Mouse (Mus musculus): Measurements from ENCODE around the gene Arv1.

Arv1 gene

DNA sequence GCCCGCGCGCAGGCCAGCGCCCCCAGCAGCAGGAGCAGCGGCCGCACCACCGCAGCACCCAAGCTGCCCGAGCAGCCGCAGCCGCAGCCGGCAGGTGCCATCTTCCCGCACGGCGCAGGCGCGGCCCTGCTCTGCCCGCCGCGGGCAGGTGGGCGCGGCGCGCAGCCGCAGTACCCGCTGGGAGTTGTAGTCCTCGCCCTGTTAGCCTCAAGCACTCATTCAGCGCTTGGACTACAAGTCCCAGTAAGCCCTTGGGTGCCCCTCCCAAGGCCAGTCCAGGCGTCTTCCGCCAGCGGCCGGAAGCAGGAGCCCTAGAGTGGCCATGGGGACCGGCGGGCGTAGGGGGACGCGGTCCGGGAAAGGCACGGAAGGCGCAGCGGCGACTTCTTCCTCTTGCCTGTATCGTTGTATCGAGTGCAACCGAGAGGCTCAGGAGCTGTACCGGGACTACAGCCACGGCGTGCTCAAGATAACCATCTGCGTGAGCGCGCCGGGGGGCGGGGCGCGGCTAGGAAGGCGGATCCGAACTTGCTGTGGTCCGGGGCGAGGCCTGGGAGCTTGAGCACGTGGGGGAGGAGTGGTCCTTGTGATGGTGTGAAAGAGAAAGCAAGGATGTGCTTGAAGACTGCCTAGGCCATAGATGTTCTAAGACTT, at the start of gene Arv1, which contains the start of gene Ttc13:
Gene Arv1 (plus strand): TSS at position 278 of the 654 bp plus-strand sequence.
Gene Ttc13 (minus strand): TSS at position 122 of the 654 bp plus-strand sequence.
- peak; percentile 98 for DNase-seq

DNA sequence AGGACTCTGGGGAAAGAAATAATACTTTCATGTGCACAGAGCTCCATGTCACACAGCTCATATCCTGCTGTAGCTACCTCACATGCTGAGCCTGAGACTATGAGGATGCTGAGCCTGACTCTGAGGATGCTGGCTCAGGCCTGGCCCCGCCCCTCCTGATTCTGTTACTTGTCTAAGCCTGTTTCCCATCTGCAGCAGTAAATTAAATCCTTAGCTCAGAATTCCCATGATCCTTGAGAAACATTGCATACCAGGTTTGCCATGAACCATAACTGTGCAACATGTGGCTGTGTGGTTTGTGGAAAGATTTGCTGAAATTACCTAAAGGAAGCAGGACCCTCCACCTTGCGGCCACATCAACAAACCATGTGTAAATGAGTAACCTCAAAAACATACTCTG, 49.6 kb upstream of the Arv1 start:
- no peak for DNase-seq

DNA sequence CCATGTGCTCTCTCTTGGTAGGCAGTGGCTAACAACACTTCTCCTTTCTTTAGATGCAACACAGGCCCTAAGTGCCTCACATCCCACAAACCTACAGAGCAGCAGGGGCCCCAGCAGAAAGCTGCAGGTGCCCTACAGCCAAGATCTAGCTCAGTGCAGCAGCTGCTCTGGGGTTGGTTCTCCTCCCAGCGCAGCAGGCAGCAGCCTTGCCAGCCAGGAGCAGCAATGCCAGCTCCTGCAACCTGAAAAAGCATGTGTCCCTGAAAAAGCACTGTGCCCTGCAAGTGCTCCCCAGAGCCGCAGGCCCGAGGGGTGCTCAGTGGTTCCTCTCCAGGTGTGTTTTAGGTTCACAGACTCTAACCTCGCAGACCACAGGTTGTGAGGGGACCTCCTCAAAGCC, 45.3 kb upstream of the Arv1 start:
- DNase-seq: peak; percentile 88

DNA sequence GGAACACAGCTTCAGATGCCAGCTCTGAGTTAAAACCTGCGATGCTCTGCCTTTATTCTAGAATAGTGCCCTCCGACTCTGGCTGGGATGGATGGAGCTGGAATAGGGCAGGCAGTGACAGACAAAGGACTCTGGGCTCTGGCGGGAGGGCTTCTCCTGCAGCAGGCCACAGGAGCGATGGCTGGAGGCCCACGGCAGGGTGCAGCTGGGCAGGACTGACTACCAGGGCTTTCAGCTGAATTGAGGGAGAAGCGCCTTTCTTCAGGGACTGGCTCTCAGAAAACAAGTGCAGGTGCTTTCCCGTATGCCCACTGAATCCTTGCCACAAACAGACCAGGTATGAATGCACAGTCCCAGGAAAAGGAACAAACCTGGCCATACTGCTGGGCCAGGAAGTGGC, 44.9 kb upstream of the Arv1 start:
- no peak for DNase-seq

DNA sequence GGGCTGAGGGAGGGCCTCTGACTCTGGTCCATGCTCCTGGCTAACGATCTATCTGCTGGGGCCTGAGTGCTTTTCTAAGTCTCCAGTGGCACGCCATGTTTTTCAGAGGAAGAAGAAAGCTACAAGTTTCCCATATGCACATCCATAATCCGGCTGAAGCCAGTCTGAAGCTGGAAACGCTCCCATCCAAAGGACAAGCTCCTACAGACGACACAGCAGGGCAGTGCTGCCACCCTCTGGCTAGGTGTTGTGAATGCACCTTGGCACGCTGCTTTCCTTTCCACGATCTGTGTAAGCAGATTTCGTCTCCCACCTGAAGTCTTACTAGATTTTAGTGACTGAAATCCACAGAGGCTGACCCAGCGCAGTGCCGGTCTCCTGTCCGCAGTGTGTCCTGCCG, 44.5 kb upstream of the Arv1 start:
- DNase-seq: peak; percentile 93

DNA sequence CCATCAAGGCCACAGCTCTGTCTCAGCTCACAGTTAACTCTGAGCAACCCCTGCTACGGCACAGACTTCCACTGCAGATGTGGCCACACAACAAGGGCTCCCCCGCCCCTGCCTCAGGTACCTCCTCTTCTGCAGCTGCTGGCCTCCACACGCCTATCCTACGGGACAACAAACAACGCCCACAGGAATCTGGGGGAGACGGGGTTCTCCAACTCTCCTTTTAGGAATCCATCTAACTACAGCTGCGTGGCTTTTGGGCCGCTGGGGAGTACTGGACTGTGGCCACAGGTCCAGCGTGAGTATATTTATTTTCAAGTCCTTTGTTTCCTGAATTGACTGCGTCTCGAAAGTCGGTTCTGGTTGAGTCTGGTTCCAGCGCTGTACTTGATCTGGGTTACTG, 43.7 kb upstream of the Arv1 start:
- peak; percentile 45 for DNase-seq

DNA sequence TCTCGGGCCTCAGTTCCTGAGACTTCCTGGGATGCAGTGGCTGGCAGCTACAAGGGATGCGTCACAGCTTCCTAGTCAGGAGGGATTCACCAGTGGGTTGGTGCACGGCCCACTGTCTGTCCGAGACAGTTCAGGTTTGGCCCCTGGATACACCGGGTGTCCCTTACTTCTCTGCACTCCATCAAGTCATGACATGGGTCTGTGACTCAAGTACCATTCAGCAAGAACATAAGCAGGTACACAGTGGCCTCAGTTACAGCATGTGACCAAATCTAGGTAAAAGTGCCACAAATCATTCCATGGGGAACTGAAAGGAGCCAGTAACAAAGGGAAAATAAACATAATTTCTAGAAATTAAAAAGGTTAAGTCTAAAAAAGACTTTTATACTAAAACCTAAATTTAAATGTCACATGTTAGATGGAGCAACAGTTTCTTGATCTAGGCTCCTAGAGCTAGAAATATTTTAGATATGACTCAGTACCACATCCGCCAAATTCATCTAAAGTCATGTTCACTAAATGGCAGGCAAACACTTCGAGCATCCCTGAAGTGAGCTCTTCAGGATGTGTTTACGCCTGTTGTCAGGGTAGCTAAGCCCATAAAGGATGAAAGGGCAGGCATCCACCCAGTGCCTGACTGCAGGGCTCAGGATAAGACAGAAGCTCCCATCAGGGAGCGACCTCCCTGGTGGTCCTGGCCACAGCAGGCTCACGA, 40.7 kb upstream of the Arv1 start:
- DNase-seq: no peak

DNA sequence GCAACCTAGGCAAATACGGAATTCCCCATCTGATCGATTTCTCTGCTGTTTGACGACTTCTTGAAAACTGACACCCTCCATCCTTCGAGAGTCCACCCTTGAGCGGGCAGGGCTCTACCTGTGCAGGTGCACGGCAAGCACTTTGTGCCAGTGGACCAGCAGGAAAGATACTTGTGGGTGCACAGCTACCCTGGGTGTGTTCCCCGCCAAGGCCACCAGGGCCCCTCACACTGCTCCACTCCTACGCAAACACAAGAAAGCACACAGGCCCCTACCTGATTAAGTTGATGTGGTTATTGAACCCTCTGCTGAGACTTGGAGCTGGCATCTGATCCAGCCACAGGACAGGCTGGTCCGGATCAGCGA, 40.2 kb upstream of the Arv1 start:
- no peak for DNase-seq

DNA sequence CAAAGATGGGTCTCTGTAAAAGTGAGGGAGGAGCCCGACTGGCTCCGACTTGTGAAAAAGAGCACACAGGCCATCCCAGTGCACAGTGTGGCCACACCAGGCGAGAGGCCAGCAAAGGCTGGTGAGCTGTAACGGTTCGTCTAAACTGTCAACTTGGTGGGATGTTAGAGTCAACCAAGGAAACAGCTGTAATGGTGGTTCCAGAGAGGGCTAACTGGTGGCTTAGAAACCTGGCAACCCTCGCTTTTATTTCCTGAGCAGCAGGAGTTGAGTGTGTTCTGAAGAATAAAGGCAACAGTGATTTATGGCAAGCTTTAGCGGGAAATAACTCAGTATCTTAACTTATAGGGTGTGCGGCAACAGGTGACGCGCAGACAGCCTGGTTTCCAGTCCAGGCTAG, 39.7 kb upstream of the Arv1 start:
- DNase-seq: no peak

DNA sequence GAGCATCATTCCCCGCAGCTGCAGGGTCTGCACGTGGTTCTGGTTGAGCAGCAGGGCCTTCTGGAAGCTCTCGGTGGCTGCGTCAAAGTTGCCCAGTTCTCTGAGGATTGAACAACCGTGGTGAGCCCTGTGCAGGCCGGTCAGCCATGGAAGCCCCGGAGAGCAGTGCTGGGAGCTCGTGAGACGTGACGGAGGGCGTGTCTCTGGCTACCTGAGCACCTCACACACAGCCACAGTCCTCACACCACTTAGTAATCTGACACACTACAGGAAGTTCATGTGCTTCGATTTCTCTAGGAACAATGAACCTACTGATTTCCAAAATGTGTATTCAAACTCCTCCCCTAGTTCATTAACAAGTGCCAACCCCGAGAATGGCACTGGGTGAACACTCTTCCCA, 33.0 kb upstream of the Arv1 start:
- DNase-seq: no peak

DNA sequence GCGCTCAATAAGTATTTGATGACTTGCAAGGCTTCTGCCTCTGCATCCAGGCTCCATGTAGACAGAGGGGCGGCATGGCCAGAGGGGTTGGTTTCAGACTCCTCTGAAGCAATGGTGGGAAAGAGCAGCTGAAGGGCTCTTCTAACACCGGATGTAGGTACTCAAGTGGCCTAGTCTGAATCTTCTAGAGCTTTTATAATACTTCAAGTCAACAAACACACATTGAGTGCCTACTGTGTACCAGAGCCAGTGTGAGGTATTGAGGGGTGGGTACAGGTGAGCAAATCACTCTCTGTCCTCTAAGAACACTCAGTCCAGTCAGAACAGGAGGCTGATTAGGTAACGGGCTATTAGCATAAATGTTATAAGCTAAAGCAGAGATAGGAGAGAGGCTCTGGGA, 30.2 kb upstream of the Arv1 start:
- no peak for DNase-seq

DNA sequence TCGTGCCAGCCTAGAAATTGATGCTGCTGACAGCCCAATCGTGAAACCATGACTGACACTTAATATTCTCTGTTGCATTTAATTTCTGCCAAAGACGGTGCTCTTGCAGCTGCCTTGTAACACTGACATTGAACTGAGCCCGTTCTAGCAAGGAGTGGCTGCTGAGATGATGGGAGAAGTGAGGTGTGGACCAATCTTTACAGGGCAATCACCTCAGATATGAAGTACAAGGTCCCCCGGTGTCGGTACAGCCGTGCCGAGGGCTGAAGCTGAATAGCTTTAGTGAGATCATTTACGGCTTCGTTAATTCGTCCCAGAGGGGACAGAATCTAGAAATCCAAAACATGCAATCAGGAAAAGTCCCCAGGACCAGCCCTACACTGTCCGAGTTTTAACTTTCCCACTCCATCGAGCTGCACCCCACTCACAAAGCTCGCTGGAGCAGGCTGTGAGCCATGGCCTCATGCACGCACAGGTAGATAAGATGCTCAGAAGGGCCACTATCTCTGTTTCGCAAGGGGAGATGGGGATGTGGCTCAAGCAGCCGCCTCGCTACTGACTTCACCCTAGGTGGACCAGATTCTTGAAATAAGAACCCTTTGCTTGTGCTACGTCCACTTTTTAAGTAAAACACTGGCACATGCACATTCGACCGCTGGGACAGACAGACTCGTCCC, 26.4 kb upstream of the Arv1 start:
- no peak for DNase-seq

DNA sequence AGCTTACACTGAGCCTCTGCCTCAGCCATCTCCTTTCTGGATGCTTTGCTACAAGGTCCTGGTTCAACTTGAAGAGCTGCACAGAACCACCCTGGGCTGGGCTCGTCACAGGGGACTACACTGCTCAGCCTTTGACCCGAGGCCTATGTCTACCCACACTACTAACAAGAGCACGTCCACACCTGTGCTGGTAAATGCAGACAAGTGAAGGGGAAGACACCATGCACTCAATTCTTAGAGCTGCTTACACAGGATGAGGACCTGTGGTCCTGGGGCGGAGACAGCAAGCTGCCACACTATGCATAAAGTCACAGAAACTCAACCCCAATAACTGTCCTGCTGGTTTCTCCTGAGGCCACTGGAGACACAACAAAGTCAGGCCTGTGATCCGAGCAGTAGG, 21.7 kb upstream of the Arv1 start:
- DNase-seq: no peak

DNA sequence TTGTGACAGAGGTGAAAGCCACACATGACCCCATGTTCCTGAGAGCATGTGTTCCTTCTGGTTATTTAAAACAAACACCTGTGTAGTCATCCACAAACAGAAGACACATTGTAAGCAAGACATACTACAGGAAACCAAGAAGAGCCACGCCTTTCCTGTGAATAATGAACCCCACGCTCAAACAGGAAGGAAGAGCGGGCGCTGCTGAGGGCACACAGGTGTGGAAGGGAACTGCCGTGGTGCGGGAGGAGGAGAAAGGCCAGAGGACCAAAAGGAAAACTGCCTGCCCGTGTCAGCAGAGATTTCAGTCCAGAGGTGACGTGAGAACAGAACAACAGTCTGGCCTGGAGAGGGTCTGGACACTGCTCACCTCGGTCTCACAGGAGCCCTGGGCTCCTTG, 20.9 kb upstream of the Arv1 start:
- DNase-seq: no peak

DNA sequence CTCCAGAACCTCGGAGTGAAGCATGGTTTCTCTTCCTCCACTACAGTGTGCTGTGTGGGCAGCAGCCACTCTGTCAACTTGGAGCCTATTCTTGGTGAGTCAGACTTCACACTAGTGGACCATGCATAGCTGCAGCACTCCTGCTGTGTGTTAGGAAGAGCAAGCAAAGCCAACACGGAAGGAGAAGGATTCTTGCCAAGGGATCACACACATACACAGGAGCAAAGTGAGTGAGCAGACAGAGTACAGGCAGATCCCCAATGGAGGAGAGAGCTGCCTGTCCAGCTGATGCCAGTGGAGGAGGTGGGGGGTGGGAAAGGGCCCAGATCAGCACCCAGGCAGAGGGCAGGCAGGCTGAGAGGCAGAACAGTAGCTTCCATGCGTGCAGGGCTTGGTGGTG, 19.8 kb upstream of the Arv1 start:
- peak; percentile 71 for DNase-seq

DNA sequence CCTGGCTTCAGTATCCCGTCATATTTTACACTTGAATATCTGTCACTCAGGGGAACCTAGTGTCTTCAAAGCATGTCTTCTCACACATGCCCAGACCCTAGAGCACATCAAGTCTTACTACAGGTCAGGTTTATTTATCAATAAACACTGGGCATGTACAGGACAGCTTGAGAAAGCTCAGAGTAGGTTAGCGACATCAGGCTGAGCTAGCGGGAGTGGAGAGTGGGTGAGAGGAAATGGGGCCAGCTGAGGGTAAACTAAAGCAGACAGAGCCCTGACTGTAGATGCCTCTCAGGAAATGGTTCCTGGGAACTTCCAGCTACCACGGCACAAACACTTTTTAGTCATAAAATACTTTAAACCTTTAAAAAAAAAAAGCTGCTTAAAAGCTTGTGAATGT, 18.4 kb upstream of the Arv1 start:
- DNase-seq: no peak

DNA sequence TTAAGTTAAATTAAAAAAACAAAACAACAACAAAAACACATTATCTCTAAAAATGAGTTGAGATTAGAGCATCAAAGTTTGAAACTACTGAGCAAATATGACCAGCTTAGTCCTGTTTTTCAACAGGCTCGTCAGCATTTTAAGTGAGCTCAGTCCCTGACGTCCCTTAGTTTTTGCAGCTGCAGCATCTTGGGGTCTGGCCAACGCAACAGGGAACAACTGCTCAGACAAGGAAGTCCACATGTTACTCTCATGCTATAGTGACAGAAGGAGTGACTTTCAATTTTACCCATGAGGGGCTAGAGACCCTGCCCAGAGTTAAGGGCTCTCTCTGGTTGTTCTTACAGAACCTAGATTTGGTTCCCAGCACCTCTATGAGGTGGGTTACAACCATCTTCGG, 17.6 kb upstream of the Arv1 start:
- no peak for DNase-seq

DNA sequence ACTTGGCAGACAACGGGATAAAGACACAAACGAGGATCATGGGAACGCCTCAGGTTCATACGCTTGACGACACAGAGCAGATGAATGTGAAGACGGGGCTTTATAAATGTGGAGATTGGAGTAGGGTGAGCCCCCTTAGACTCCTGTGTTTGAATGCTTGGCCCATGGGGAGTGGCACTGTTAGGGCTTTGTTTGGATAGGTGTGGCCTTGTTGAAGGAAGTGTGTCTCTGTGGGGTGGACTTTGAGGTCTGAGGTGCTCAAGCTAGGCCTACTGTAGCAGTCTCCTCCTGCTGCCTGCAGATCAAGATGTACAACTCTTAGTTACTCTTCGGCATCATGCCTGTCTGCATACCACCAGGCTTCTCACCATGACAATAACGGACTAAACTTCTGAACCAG, 16.1 kb upstream of the Arv1 start:
- no peak for DNase-seq

DNA sequence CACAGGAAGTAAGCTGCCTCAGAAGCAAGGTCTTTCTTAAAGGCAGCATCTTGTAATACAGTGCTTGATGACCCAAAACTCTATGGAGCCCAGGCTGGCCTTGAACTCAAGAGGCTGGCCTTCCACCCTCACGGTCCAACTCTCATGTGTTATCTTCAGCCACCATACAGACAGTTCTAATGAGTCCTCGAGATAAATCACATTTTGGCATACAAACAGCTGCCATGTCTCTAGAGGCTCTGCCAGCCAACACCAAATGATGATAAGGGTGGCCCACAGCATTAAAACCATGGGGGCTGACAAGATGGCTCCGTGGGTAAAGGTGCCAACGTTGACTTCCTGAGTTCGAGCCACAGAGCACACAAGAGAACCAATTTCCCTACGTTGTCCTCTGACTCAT, 8.7 kb upstream of the Arv1 start:
- no peak for DNase-seq

DNA sequence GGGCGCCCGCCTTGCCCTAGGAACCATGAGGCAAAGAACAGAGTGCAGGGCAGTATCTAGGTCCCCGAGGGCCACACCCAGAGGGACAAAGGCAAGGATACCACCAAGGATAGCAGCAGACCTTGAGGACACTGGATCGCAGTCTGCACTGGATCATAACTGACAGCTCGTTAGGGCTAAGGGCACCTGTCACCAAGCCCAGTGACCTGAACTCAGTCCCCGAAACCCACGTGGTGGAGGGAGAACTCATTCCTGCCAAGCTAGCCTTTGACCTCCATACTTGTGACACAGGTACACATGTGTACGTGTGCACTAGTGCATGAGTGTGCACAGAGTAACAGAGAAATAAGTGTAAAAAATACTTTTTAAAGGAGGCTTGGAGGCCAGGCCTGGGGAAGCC, 6.2 kb upstream of the Arv1 start:
- no peak for DNase-seq

DNA sequence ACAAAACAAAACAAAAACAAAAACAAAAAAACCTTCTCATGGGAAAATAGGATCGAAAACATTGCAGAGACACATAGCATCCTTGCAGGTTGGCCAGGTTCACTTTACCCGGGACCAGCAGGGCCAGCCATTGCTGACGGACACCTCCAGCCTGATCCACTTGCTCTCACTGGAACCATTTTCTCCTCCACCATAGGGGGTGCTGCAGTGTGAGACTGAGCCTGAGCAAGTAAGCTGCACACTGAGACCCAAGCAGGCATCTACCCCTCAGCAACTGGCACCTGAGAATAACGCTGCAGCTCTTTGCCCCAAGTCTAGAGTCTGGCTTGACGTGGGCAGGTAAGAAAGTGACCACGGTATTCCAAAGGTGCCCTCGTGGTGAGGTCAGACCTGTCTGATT, 1.8 kb upstream of the Arv1 start:
- no peak for DNase-seq

DNA sequence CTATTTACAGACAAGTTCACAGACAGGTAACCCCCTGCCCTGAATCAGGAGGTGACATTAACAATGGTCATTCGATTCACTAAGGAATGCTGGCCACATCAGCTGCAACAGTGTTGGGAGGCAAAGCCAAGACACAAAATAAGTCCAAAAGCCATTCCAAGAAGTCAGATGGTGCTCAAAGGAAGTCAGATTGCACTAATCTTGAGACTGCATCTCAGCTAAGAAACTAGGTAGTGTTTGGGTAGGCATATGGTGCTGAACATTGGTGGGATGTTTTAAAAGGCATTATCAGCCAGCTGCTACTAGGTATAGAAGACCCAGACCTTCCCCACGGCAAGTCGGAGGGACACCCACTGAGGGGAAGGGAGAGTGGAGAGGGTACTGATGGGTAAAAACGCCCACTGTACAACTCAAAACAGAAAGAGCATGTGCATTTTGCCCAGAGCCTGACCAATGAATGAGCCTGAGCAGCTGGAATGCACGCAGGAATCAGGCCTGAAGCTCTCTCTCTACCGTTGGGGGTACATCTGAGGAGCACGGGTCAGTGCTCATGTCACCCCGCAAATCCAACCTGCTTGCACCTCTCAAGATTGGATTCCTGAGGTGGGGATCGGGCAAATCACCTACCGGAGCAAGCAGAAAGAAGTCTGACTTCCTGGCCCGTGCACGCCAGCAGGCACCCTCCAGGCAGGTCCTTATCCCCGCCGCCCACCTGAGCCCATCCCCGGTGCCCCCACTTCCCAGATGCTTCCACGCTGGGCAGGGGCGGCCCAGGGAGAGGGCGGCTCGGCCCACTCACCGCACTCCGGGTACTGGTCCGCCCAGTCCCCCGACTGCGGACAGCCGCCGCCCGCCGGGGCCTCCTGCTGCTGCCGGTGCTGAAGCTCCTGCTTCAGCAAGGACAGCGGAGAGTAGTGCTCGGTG, 739 bp upstream of the Arv1 start:
- DNase-seq: no peak

DNA sequence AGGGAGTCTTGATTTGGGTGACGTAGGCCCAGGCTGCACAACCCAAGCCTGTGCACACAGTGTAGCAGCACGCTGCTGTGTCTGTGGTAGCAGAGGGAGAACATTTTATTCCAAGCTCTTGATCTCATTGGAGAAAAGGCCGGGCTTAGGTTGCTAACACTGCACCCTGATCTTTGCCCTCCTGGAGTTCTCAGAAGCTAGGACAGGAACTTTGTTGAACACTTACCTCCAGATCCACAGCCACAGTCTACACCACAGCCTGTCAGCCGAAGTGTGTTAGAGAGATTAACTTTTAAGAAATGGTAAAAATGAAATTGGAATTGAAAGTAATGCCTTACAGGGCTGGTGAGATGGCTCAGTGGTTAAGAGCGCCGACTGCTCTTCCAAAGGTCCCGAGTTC, 2.4 kb downstream of the Arv1 start:
- DNase-seq: no peak

Measured in cerebellum, adult 9-11 months (tissue).